Mouse (Mus musculus) ES-E14 (cell line): Measurements from ENCODE around the gene Mmp17. TPM values are rescaled to one million over a fixed set of nuclear protein-coding genes. Genes with fewer than 3 reads are reported as not detected.

Source experiments
- DNase-seq: peaks from one replicate; pipeline ENCODE4 v3.0.0-alpha.2; 2013; ENCODE audit warnings: low read depth, low spot score
- H3K27ac ChIP-seq: 2 replicates; pipeline ENCODE4 v1.5.1; 2012; ENCODE audit warnings: low read depth, mild to moderate bottlenecking, low read length, moderate library complexity, mixed read lengths; ENCODE audit not compliant: poor library complexity, insufficient read depth, severe bottlenecking
- H3K36me3 ChIP-seq: 2 replicates; pipeline ENCODE4 v1.6.1; 2012; ENCODE audit warnings: mild to moderate bottlenecking, low read length, moderate library complexity, mixed read lengths; ENCODE audit not compliant: control insufficient read depth, poor library complexity, insufficient read depth, severe bottlenecking
- H3K4me1 ChIP-seq, 2 experiments: fragments of 150-350 bp in 1 of 2; sonication (generic) in 1 of 2; 2 replicates each; pipeline ENCODE4 v1.6.1; 2012; ENCODE audit warnings: low read length in 2 of 2, mild to moderate bottlenecking in 1 of 2, mixed read lengths in 1 of 2; ENCODE audit not compliant: control insufficient read depth in 2 of 2, insufficient read depth in 2 of 2, poor library complexity in 1 of 2
- H3K4me3 ChIP-seq, 2 experiments: fragments of 150-350 bp in 1 of 2; sonication (generic) in 1 of 2; 2 replicates each; pipeline ENCODE4 v1.5.1; 2012; ENCODE audit warnings: low read length in 2 of 2, low read depth in 1 of 2, mild to moderate bottlenecking in 1 of 2, mixed read lengths in 1 of 2; ENCODE audit not compliant: insufficient read depth in 1 of 2, poor library complexity in 1 of 2, severe bottlenecking in 1 of 2
- H3K9ac ChIP-seq: 2 replicates; pipeline ENCODE4 v1.6.1; 2012; ENCODE audit warnings: low read depth, mild to moderate bottlenecking, low read length, mixed read lengths; ENCODE audit not compliant: poor library complexity, insufficient read depth, severe bottlenecking
- H3K9me3 ChIP-seq: fragments of 150-350 bp; sonication (generic); 2 replicates; pipeline ENCODE4 v1.6.1; 2012; ENCODE audit warnings: low read depth, mild to moderate bottlenecking, low read length; ENCODE audit not compliant: control insufficient read depth, insufficient read depth
- CHD2 ChIP-seq: IDR thresholded peaks from 2 replicates; pipeline ENCODE4 v1.6.1; 2014; ENCODE audit warnings: mild to moderate bottlenecking, low read depth, low read length, inconsistent platforms
- HCFC1 ChIP-seq: IDR thresholded peaks from 2 replicates; pipeline ENCODE4 v1.6.1; 2012; ENCODE audit warnings: low read length, inconsistent platforms, borderline replicate concordance; ENCODE audit not compliant: insufficient read depth
- MAFK ChIP-seq: IDR thresholded peaks from 2 replicates; pipeline ENCODE4 v1.6.1; 2014; ENCODE audit warnings: mild to moderate bottlenecking, low read depth, low read length, inconsistent platforms; ENCODE audit not compliant: insufficient read depth
- ZC3H11A ChIP-seq: IDR thresholded peaks from 2 replicates; pipeline ENCODE4 v1.6.1; 2012; ENCODE audit warnings: low read depth, mild to moderate bottlenecking, inconsistent platforms, low read length, borderline replicate concordance
- ZNF384 ChIP-seq: IDR thresholded peaks from 2 replicates; pipeline ENCODE4 v1.6.1; 2012; ENCODE audit warnings: low read depth, low read length, inconsistent platforms
- in situ Hi-C, 2 experiments: fragments of 600-800 bp; cut with MboI; formaldehyde crosslinking; loops; one replicate each; pipeline ENCODE4 v1.15.1; 2025; ENCODE audit warnings: low sequenced_read_pairs in 2 of 2, inconsistent platforms in 1 of 2; ENCODE audit not compliant: unreplicated experiment in 2 of 2
- total RNA-seq: library from RNA; depleted of rRNA; stranded (reverse); fragments of 300-350 nt; gene quantifications from 2 replicates; pipeline ENCODE4 v1.2.3, GENCODE M21; 2012; rRNA removed

Mmp17 gene
- total RNA-seq, 1 experiment = 6.7 TPM

GRCm38 (mm10) chr5:129650858-129651257, 66.9 kb downstream of the Mmp17 start:
- 0 out of 2 replicates have a peak, but pooled peaks cover 2% of the 10 kb centered on the region for H3K9me3 ChIP-seq
- DNase-seq = no peak
- H3K4me3 ChIP-seq = no peak overlapping the region
- H3K9ac ChIP-seq = no peak overlapping the region
- H3K27ac ChIP-seq = no peak overlapping the region
- TF ChIP-seq HCFC1 = no peak
- no peak for TF ChIP-seq ZC3H11A
- TF ChIP-seq MAFK = no peak
- TF ChIP-seq ZNF384 = no peak
- no peak for TF ChIP-seq CHD2
- in situ Hi-C loops = no loop called here
- no peaks in the 10 kb centered on the region for H3K4me1 ChIP-seq
- H3K36me3 ChIP-seq = no peaks in the 10 kb centered on the region; the same call in 1 of the 2 replicates

- in situ Hi-C loops = no loop called here
- H3K36me3 ChIP-seq = peaks cover 35% of the 10 kb centered on the region
- no peak overlapping the region for H3K4me3 ChIP-seq
These were observed 73.0 kb downstream of the Mmp17 start for GRCm38 (mm10) chr5:129657016-129657415.

GRCm38 (mm10) chr5:129657931-129658330, 74.0 kb downstream of the Mmp17 start:
- TF ChIP-seq MAFK (0 out of 2 replicates have a peak, but pooled peaks have one; percentile 22), HCFC1 (no peak)
- Histone ChIP-seq H3K9ac (no peak overlapping the region), H3K4me1 (no peaks in the 10 kb centered on the region), H3K9me3 (peaks cover 12% of the 10 kb centered on the region; the same call in 1 of the 2 replicates), H3K4me3 (no peak overlapping the region), H3K27ac (no peak overlapping the region), H3K36me3 (peaks cover 35% of the 10 kb centered on the region)
- no peak for DNase-seq
- in situ Hi-C loops = no loop called here

More at GRCm38 (mm10) chr5:129657016-129657415, 73.0 kb downstream of the Mmp17 start:
- no peak overlapping the region for H3K27ac ChIP-seq
- peaks cover 12% of the 10 kb centered on the region; the same call in 1 of the 2 replicates for H3K9me3 ChIP-seq
- no peak for DNase-seq
- H3K4me1 ChIP-seq = no peaks in the 10 kb centered on the region
- no peak overlapping the region for H3K9ac ChIP-seq
- TF ChIP-seq CHD2 = no peak
- no peak for TF ChIP-seq ZNF384
- no peak for TF ChIP-seq HCFC1
- no peak for TF ChIP-seq MAFK
- TF ChIP-seq ZC3H11A = no peak

Other genes with a start within 250 kb of the Mmp17 start
- 69.5 and 97.8 TPM in 2 replicates for gene Sfswap, start 82.9 kb upstream of the Mmp17 start, total RNA-seq
- gene Zfp11, start 85.9 kb downstream of the Mmp17 start, total RNA-seq = 1.2 and 1.6 TPM in 2 replicates
- gene Sept14, start 124.3 kb downstream of the Mmp17 start, total RNA-seq = 0.27 and 0.69 TPM in 2 replicates
- gene Mrps17, start 131.3 kb downstream of the Mmp17 start, total RNA-seq = 142 and 147 TPM in 2 replicates
- gene Nipsnap2, start 140.9 kb downstream of the Mmp17 start, total RNA-seq = 25.1 and 32.3 TPM in 2 replicates
- 54.9 and 83.0 TPM in 2 replicates for gene Psph, start 203.3 kb downstream of the Mmp17 start, total RNA-seq